Mouse (Mus musculus): ENCODE results near the gene Phf20.

Phf20 gene

DNA sequence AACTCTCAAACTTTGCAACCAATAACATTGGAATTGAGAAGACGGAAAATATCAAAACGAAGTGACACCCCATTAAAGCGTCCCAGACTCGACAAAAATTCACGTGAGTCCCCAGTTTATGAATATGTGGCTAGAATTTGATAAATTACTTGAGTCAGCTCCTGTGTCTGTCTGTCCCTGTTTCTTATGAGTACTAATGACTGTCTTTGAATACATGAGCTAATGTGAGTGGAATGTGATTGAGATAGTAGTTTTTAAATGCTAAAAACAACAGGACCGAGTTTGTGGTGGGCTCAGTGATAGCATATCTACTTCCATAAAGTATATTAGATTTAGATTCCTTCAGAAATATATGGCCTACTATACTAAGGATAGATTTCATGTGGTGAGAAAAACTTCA lies 76.3 kb downstream of the Phf20 start:
- DNase-seq (ENCODE audit: low spot score) = no peak

DNA sequence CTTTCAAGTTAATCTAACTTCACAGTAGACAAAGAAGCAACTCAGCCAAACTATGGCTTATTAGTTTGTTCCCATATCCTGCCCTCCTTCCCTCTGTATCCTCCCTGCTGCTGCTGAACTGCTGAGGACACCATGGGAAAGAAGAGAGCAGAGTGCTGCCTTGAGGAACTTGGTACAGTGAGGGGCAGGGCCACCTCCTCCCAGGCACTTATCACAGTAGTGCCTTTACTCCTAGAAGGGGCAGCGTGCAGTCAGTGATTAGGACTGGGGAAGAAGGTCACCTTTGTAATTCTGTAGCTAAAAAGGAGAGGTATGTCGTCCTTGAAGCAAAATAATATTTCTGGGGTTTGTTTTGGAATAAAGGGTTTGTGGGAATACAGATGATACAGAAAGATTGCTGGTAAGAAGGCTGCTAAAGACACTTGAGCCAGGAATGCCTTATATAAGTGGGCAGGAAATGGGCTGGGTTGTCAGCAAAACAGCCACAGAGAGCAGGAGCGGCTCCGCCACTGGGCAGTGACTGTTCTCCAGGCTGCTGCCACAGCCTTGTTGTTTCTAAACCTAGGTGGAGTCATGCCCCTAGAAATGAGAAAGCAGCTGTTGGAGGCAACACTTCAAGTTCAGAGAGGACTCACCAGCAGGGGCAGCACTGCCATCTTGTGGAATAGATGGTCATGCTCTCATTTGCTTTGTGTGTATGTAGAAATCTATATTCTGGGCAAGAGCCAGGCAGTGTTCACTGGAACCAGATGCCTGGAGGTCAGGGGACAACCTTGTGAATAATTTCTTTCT lies 82.2 kb downstream of the Phf20 start:
- peak; percentile 65 for DNase-seq (ENCODE audit: low spot score)

DNA sequence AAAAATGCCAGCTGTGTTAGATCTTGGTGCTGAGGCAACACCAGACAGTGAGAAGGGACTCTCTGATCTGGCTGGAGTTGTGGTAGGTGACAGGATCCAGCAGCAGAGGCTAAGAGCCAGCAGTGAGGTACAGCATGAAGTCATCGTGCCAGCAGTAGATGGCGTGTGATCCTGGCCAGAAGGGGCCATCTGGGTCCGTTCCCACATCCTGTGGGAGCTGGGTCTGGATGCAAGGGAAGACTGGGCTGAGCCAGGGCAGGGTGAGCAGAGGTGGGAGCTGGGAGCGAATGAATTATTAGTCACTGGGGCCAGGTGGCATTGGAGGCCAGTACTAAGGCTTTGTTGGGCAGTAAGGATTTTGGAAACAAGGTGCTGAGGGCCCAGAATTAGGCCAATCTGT lies 85.0 kb downstream of the Phf20 start:
- DNase-seq (ENCODE audit: low spot score) = no peak

DNA sequence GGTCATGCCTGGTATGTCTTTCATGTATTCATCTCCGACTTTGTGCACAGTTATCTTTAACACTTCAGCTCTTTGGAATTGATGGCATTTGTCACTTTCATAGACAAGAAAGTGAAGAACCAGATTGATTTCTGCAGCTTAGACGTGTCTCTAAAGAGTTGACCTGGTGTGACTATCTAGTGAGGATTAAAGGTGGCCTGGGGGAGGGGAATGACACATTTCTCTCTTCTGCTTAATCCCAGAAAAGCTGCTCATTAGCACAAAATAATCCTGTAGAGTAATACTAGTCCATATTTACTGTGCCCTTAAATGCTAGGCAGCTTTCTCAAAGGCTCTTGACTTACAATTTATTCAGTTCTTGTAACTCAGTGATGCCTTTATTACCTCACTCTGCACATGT lies 88.9 kb downstream of the Phf20 start:
- no peak for DNase-seq (ENCODE audit: low spot score)

DNA sequence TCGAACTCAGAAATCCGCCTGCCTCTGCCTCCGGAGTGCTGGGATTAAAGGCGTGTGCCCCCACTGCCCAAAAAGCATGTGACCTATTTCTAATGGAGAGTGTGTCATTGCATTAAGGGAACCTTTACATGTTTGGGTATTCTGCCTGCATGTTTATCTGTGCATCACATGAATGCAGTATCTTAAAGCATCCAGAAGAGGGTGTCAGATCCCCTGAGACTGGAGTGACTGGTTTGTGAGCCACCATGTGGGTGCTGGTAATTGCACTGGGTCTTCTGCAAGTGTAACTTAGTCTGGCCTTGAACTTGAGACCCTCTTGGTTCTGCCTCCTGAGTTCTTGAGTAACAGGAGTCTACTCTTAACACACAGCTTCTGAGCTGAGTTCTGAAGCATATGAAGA lies 90.5 kb downstream of the Phf20 start:
- DNase-seq (ENCODE audit: low spot score) = no peak

DNA sequence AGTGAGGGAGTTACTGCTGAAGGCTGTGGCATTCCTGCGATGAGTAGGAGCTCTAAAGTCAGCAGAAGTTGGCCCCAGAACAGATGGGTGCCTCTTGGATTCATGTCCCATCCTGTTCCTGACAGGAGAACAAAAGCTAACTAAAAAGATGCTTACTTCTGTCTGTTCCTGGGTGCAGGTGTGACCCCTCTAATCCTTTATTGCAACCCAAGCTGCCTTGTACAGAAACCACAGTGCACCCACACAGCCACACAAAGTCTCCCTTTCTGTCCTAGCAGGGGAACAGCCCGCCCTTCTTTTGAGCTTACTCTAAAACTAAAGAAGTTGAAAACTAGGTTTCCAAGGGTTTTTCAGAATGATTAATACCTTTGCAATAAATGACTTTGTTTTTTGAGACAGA lies 92.0 kb downstream of the Phf20 start:
- no peak for DNase-seq (ENCODE audit: low spot score)

DNA sequence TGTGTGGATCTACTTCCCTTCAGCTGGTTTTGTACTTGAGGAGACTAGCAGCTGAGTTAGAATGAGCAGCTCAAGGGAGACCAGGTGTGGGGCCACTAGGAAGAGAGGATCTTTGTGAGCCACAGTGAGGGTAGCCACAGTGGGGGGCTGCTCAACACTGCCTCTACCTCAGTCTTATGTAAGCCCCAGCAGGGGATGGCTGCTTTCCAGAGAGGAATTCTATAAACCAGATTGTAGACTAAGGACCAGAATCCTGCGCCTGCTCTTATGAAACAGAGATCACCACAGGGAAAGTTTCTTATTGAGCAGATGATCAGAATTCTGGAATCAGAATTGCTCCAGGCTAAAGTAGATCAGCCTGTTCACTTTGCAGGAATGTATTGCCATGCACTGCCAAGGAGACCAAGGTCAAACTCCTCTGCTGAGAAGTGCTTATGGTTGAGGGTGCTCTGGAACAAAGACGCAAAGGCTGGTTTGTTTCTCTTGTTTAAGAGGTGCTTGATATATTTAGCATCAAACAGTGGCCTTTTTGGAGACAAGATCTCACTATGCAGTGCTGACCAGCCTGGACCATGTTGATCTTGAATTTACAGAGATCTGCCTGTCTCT lies 93.4 kb downstream of the Phf20 start:
- DNase-seq (ENCODE audit: low spot score) = no peak

DNA sequence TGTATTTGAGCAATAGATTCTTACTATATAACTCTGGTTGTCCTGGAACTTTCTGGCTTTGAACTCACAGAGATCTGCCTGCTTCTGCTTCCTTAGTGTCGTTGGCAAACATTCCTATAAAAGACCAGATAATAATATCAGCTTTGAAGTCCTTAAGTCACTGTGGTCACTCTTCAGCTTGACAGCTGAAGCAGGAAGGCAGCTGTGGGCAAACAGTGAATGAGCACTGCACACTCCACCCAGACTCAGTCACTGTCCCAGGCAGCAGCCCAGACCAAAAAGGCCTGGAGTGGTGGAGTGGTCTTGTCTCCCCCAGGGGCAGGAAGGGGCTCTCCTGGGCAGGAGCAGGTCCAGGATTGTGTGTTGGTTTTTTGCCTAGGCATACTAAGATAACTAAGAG lies 95.7 kb downstream of the Phf20 start:
- no peak for DNase-seq (ENCODE audit: low spot score)

DNA sequence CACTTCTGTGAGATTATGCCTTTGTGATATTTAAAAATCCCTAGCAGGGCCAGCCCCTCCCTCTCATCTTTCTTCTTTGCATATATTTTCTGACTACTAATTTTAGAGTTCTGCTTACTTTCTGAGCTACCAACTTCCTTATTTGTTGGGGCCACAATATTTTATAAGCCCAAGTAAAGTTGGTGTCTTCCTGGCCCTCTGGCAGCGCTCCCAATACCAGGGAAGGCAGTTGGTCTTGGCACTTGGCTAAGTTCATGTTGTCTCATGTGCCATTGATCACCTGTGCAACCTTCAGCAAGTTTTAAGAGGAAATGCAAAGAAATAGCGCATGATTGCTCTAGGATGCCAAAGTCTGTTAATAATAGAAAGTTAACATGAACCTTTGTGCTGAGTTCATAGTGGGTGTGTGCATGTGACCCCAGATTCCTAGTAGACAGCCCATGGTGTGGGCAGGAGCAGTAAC lies 99.4 kb downstream of the Phf20 start:
- DNase-seq (ENCODE audit: low spot score) = no peak

DNA sequence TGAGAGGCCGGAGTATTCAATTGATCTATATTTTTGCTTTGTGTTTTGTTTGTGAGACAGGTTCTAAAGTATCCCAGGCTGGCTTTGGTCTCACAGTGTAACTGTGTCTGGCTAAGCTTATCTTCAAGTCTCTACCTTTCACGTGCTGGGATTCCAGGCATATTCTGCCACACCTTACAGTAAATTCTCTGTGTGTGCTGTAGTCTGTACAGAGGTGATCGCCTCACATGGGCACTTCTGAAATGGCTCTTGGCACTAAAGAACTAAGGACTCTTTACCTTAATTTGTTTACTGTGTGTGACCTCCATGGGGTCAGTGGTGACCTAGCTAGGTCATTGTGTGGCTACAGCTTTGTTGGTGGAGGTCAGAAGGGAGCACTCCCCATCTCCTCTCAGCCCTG lies 99.9 kb downstream of the Phf20 start:
- no peak for DNase-seq (ENCODE audit: low spot score)

DNA sequence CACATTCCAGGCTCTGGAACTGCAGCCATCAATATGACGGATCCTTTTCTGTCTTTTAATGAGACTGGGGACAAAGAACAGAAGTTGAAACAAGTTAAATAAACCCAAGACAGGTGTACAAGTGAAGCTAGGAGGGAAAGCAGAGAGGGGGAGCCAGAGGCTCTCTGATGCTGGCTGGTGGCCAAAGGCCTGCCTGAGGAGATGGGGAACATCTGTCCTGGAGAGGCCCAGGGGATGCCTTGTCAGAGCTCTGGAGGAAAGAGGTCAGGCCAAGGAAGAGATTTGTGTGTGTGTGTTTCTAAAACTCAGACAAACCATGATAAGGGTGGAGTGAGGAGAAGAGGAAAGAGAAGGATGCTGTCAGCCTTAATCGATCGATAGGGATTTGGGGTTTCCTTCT lies 101.4 kb downstream of the Phf20 start:
- no peak for DNase-seq (ENCODE audit: low spot score)

DNA sequence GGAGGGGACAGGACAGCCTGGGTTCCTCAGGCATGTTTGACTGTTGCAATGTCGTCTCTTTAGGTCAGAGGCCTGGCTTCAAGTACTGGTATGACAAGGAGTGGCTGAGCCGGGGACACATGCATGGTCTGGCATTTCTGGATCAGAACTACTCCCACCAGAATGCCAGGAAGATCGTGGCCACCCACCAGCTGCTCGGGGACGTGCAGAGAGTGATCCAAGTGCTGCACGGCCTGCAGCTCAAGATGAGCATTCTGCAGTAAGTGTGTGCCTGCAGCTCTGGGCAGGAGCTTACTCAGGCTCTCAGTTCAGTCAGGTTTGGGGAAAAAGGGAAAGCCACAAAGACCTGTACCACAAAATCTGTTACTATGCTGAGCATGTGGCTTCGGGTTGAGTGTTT lies 102.2 kb downstream of the Phf20 start:
- no peak for DNase-seq (ENCODE audit: low spot score)

DNA sequence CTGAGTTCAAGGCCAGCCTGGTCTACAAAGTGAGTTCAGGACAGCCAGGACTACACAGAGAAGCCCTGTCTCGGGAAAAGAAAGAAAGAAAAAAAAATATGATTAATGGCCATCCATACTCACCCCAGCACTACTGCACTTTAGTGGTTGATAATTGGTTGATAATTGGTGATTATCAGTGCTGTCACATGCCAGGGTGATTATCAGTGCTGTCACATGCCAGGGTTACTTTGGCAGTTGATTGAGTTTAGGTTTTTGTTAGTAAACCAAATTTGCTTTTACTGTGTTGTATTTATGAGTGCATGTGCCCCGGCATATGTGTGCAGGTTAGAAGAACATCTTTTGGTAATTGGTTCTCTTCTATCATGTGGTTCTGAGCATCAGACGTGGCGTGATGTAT lies 105.8 kb downstream of the Phf20 start:
- DNase-seq (ENCODE audit: low spot score) = no peak

DNA sequence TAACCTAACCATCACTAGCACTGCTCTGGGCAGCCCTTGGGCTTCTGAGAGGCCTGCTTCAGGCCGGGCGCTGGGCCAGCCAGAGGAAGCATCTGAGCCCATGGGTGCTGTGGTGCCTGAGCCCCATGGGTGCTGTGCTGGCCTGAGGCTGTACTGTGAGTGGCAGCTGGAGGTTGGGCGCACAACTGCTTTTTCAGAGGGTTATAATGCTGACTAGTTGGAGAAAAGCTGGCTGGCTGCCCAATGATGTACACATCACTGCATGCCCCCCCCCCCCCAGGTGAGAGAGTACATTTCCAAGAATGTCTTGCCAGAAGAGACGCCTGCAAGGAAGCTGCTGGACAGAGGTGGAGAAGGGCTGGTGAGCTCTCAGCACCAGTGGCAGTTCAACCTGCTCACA lies 108.1 kb downstream of the Phf20 start:
- no peak for DNase-seq (ENCODE audit: low spot score)

DNA sequence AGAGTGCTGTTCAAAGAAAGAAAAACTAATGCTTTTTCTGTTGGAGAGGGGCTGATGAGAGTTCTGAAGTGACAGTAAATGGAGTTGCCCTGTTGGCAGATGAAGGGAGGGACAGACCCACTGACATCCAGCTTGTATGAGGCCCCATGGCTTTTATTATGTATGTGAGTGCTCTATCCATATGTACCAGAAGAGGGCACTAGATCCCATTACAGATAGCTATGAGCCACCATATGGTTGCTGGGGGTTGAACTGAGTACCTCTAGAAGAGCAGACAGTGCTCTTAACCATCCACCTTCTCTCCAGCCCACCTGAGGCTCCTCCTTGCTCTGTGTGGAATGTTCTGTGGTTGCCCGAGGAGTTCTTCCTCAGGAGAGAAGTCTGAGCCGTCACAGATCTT lies 109.6 kb downstream of the Phf20 start:
- no peak for DNase-seq (ENCODE audit: low spot score)

DNA sequence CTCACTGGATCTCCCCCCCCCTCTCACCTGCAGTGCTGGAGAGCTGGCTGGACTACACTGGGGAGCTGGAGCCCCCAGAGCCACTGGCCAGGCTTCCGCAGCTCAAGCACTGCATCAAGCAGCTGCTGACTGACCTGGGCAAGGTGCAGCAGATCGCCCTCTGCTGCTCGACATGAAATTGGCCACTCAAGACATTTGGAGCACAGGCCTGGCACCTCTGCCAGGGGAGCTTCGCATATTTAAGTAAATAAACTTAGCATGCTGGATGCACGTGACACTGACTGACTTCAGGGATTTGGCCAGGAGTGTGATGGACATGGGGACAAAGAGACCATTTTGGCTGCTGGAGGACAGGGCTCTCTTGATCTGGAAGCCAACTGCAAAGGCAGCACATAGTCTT lies 111.0 kb downstream of the Phf20 start:
- DNase-seq (ENCODE audit: low spot score) = no peak

DNA sequence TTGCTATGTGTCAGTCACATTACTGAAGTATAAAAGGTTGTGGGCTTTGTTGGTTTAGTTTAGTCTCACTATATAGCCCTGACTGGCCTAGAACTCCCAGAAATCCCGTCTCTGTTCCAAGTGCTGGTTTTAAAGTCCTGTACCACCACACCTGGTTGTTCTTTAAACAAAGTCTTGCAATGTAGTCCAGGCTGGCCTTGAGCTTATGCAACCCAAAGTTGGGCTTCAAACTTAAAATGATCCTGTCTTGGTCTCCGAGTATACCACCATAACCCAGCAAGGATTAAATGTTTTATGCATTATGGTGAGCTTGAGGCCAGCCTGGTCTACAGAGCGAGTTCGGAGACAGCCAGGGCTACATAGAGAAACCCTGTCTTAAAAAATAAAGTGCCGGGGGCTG lies 113.7 kb downstream of the Phf20 start:
- DNase-seq (ENCODE audit: low spot score) = no peak

DNA sequence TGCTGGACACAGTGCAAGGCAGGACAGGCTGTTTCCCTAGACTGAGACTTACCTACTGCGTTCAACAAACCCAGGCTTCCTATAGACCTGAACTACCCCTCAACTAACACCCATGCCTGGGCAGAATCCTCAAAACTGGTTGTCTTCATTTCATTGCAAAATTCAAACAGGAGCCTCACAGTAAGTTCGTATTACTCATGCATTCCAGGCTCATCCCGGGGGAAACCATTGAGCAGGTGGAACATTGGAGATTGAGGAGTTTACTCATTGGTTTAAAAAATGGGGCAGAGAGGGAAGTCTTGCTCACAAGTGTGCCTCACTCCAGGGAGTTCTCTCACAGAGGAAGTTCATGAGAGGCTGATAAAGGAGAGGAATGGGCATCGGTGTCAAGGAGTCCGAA lies 114.2 kb downstream of the Phf20 start:
- DNase-seq (ENCODE audit: low spot score) = no peak

DNA sequence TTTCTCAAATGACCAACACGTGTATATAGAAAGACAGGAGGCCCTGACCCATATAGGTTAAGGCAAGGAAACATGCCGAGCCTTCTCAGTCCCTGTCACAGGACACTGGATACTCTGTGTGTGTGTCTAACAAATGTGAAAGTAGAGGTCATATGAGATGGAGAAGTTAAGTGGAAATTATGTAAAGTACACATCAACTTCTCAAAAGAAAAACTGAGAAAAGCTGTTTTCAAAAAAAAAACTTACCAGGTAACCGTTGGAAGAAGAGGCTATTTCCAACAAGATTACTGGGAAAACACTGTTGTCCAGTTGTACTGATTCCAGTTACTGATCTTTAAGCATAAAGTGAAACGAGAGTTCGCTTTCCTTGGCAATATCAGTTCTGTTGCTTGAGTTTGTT lies 114.7 kb downstream of the Phf20 start:
- no peak for DNase-seq (ENCODE audit: low spot score)

DNA sequence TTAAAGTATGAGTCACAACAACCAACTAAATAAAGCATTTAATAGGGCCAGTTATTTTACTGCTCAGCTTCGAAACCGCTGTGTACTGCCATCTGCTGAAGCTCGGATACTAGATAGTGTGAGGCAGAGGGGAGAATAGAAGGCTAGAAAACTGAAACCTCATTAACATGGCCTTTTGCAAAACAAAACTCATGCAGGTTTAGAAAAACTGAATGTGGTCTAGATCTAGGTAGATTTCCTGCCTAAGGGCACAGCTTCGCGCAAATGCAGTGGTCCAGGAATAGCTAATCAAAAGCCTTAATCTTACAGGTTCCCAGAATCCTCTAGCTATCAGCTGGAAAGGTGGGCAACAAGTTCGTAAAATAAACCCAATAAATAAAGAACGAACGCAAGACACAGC lies 115.2 kb downstream of the Phf20 start:
- DNase-seq (ENCODE audit: low spot score) = no peak

DNA sequence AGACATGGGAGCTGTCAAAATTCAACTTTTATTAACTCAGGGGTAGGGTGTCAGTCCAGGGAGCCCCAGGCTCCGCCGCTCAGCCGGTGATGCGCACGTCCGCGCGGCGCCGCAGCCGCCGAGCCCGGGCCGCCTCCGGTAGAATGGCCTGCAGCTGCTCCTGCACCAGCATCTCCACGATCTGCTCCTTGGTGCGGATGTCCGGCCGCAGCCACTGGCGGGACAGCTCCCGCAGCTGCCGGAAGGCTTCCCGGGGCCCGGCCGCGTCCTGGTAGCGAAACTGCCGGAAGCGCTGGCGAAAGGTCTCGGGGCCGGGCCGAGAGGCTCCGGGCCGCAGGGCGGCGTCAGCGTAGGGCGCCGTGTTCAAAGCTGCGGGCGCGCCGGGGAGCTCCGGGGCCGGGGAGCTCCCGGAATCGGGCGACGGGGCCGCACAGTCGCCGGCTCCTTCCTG lies 115.6 kb downstream of the Phf20 start:
- DNase-seq (ENCODE audit: low spot score) = peak; percentile 52

DNA sequence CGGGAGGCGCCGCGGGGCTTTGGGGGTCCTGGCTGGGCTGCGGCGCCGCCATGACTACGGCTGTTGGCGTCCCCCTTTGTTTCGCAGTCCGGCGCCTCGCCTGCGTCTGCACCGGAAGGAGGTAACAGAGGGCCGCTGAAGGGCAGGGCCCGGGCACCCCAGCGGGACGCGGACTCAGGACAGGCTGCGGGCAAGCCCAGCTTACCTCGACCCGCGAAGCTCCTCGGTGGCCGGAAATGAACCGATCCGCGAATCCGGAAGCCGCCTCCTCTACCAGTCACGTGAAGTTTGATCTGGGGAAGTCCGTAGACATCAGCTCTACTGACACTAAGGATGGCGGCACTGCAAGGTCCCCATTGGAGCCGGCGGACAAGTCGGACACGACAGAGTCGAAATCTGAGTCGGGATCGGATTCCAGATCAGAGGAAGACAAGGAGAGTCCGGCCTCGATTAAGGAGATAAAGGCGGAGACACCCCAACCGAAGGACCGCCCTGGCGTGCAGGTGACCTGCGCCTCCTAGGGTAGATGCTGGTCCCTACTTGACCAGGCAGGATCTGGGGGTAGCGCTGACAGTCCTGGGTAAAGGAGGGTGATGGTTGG lies 116.1 kb downstream of the Phf20 start, which contains the start of the genes Cnbd2 and Scand1:
TSS of gene Cnbd2 (plus strand) at position 3 of the 601 bp plus-strand sequence.
TSS of gene Scand1 (minus strand) at position 408 of the 601 bp plus-strand sequence.
- DNase-seq (ENCODE audit: low spot score) = peak; percentile 70

DNA sequence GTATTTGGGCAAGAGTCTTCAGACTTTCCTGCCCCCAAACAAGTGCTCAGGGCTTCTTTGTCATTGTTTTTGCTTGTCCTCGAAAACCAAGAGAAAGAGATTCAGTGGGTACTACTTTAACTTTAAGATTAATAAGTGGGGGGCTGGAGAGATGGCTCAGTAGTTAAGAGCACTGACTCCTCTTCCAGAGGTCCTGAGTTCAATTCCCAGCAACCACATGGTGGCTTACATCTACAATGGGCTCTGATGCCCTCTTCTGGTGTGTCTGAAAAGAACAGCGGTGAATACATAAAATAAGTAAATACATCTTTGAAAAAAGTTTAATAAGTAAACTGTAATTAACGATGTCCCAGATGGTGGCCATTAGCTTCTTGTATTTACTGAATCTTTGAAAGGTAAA lies 116.9 kb downstream of the Phf20 start:
- DNase-seq (ENCODE audit: low spot score) = no peak
